29 mouse cellular contexts compared by ENCODE assay signal in genomic region chr1:180161160-180161559, GRCm38 (mm10). TPM values are rescaled to one million over a fixed set of nuclear protein-coding genes. Genes with fewer than 3 reads are reported as not detected.
DNase-seq lines count a peak whose midpoint lies in the region; ATAC-seq and TF ChIP-seq lines count a peak whose summit lies in the region.
"Had no signal": no experiment of that assay in that cellular context is flagged by ENCODE, and none has a peak within 500 bp of the region (broad histone marks: within the 10 kb centered on the region; RNA-seq: fewer than 3 reads in every experiment).

No protein-coding gene starts in this region.

- 74% methylated on average over 3 of the region's 3 CpGs for WGBS in forebrain, postnatal 0 days
- WGBS in forebrain, embryonic 14.5 days: 77% methylated on average over 3 of the region's 3 CpGs
- WGBS in midbrain, embryonic 11.5 days: 83% methylated on average over 3 of the region's 3 CpGs
- 72% methylated on average over 3 of the region's 3 CpGs for WGBS in midbrain, embryonic 16.5 days

- peaks cover 47% of the 10 kb centered on the region for H3K36me3 ChIP-seq in forebrain, postnatal 0 days (ENCODE audit: insufficient read depth)
- peaks cover 23% of the 10 kb centered on the region for H3K36me3 ChIP-seq in forebrain, embryonic 14.5 days (ENCODE audit: control insufficient read depth, insufficient read depth, low read length)
- H3K36me3 ChIP-seq in midbrain, embryonic 11.5 days (ENCODE audit: control insufficient read depth, insufficient read depth, low read length): 0 out of 2 replicates have a peak, but pooled peaks cover 3% of the 10 kb centered on the region
- peaks cover 28% of the 10 kb centered on the region; the same call in 1 of the 2 replicates for H3K36me3 ChIP-seq in midbrain, embryonic 16.5 days (ENCODE audit: control insufficient read depth, insufficient read depth, low read length)

- DNase-seq in forebrain, postnatal 0 days: peak; percentile 15
- DNase-seq in forebrain, embryonic 14.5 days (ENCODE audit: low spot score): no peak
- peak; percentile 51 for DNase-seq in midbrain, embryonic 11.5 days (ENCODE audit: low spot score, missing footprints)
- peak; percentile 69 for DNase-seq in cerebellum, adult 9-11 months
- peak; percentile 43 to 46 for DNase-seq in cerebellum, postnatal 36 days
- DNase-seq in retina, postnatal 1 day: no peak
- DNase-seq: adrenal gland, adult 2 months; adrenal gland, postnatal 36 days; B cell, adult 2 months; embryo, embryonic 11 days; gastrocnemius, postnatal 36 days; heart, adult 2 months; kidney, adult 9 months; kidney, postnatal 10 days; layer of hippocampus, adult 9-11 months; right cerebral cortex, postnatal 25 days; thymus, postnatal 14 days had no signal

- no peaks in the 10 kb centered on the region for H3K4me1 ChIP-seq in forebrain, postnatal 0 days (ENCODE audit: insufficient read depth)
- no peaks in the 10 kb centered on the region for H3K4me1 ChIP-seq in forebrain, embryonic 14.5 days (ENCODE audit: control insufficient read depth, insufficient read depth, low read length)
- H3K4me1 ChIP-seq in midbrain, embryonic 11.5 days (ENCODE audit: control insufficient read depth, insufficient read depth, low read length): no peaks in the 10 kb centered on the region
- no peaks in the 10 kb centered on the region for H3K4me1 ChIP-seq in midbrain, embryonic 16.5 days (ENCODE audit: control insufficient read depth, insufficient read depth, low read length)
- H3K4me1 ChIP-seq: embryonic facial prominence, embryonic 12.5 days; forebrain, embryonic 10.5 days; heart, embryonic 13.5 days; limb, embryonic 13.5 days; lung, embryonic 15.5 days; midbrain, embryonic 12.5 days; neural tube, embryonic 15.5 days; stomach, embryonic 15.5 days had no signal

- H3K27ac ChIP-seq in forebrain, postnatal 0 days (ENCODE audit: low read depth, low read length): no peak overlapping the region
- no peak overlapping the region for H3K27ac ChIP-seq in forebrain, embryonic 14.5 days (ENCODE audit: low read depth, low read length)
- no peak overlapping the region for H3K27ac ChIP-seq in midbrain, embryonic 11.5 days (ENCODE audit: low read depth, low read length)
- no peak overlapping the region for H3K27ac ChIP-seq in midbrain, embryonic 16.5 days (ENCODE audit: low read length)
- H3K27ac ChIP-seq: embryonic facial prominence, embryonic 12.5 days; forebrain, embryonic 10.5 days; heart, adult 2 months; heart, embryonic 13.5 days; limb, embryonic 13.5 days; lung, embryonic 15.5 days; midbrain, embryonic 12.5 days; neural tube, embryonic 15.5 days; stomach, embryonic 15.5 days had no signal

- no peak for TF ChIP-seq CTCF in forebrain, postnatal 0 days (IDR thresholded peaks at IDR 0.05; ENCODE audit: low read depth)

- no peak overlapping the region for H3K4me2 ChIP-seq in forebrain, postnatal 0 days (ENCODE audit: low read depth)
- no peak overlapping the region for H3K4me2 ChIP-seq in forebrain, embryonic 14.5 days (ENCODE audit: low read length)
- no peak overlapping the region for H3K4me2 ChIP-seq in midbrain, embryonic 11.5 days
- H3K4me2 ChIP-seq in midbrain, embryonic 16.5 days (ENCODE audit: low read length): no peak overlapping the region
- H3K4me2 ChIP-seq: embryonic facial prominence, embryonic 12.5 days; heart, embryonic 13.5 days; limb, embryonic 13.5 days; liver, embryonic 11.5 days; lung, embryonic 15.5 days; midbrain, embryonic 12.5 days; neural tube, embryonic 15.5 days; stomach, embryonic 15.5 days had no signal

- peak; percentile 56; the same call in 1 of the 2 replicates for ATAC-seq in forebrain, postnatal 0 days
- no peak for ATAC-seq in forebrain, embryonic 14.5 days
- ATAC-seq in midbrain, embryonic 11.5 days (ENCODE audit: low FRiP score): no peak
- no peak for ATAC-seq in midbrain, embryonic 16.5 days
- no peak for ATAC-seq in erythroid progenitor cell, adult 5-6 weeks (replicated peaks; ENCODE audit: low FRiP score, poor library complexity, severe bottlenecking)
- ATAC-seq: intestine, postnatal 0 days had no signal

- H3K9me3 ChIP-seq in forebrain, postnatal 0 days (ENCODE audit: low read length): no peaks in the 10 kb centered on the region
- H3K9me3 ChIP-seq in forebrain, embryonic 14.5 days (replicated peaks; ENCODE audit: control insufficient read depth, low read length): no peaks in the 10 kb centered on the region
- H3K9me3 ChIP-seq in midbrain, embryonic 11.5 days (ENCODE audit: control insufficient read depth, low read length): no peaks in the 10 kb centered on the region
- no peaks in the 10 kb centered on the region for H3K9me3 ChIP-seq in midbrain, embryonic 16.5 days (replicated peaks; ENCODE audit: control insufficient read depth, low read length, poor library complexity, severe bottlenecking)
- H3K9me3 ChIP-seq: embryonic facial prominence, embryonic 12.5 days; forebrain, embryonic 10.5 days; heart, embryonic 13.5 days; limb, embryonic 13.5 days; lung, embryonic 15.5 days; midbrain, embryonic 12.5 days; neural tube, embryonic 15.5 days; stomach, embryonic 15.5 days had no signal

- H3K9ac ChIP-seq in forebrain, postnatal 0 days: no peak overlapping the region
- H3K9ac ChIP-seq in forebrain, embryonic 14.5 days (ENCODE audit: low read length): no peak overlapping the region
- no peak overlapping the region for H3K9ac ChIP-seq in midbrain, embryonic 11.5 days (ENCODE audit: low read length)
- H3K9ac ChIP-seq in midbrain, embryonic 16.5 days (ENCODE audit: low read depth, low read length): no peak overlapping the region
- H3K9ac ChIP-seq: embryonic facial prominence, embryonic 12.5 days; heart, embryonic 13.5 days; limb, embryonic 13.5 days; lung, embryonic 15.5 days; midbrain, embryonic 12.5 days; neural tube, embryonic 15.5 days; stomach, embryonic 15.5 days had no signal

- H3K4me3 ChIP-seq in forebrain, postnatal 0 days (ENCODE audit: low read depth, low read length): no peak overlapping the region
- H3K4me3 ChIP-seq in forebrain, embryonic 14.5 days (ENCODE audit: low read depth, low read length): no peak overlapping the region
- no peak overlapping the region for H3K4me3 ChIP-seq in midbrain, embryonic 11.5 days (ENCODE audit: low read depth, low read length)
- H3K4me3 ChIP-seq in midbrain, embryonic 16.5 days (ENCODE audit: low read depth, low read length): no peak overlapping the region
- H3K4me3 ChIP-seq: embryonic facial prominence, embryonic 12.5 days; forebrain, embryonic 10.5 days; heart, adult 2 months; heart, embryonic 13.5 days; limb, embryonic 13.5 days; lung, embryonic 15.5 days; midbrain, embryonic 12.5 days; neural tube, embryonic 15.5 days; stomach, embryonic 15.5 days had no signal

- no peaks in the 10 kb centered on the region for H3K27me3 ChIP-seq in forebrain, postnatal 0 days (ENCODE audit: insufficient read depth, low read length)
- H3K27me3 ChIP-seq in forebrain, embryonic 14.5 days (replicated peaks; ENCODE audit: control insufficient read depth, insufficient read depth, low read length): no peaks in the 10 kb centered on the region
- H3K27me3 ChIP-seq in midbrain, embryonic 11.5 days (ENCODE audit: control insufficient read depth, insufficient read depth, low read length): no peaks in the 10 kb centered on the region
- no peaks in the 10 kb centered on the region for H3K27me3 ChIP-seq in midbrain, embryonic 16.5 days (ENCODE audit: control insufficient read depth, insufficient read depth, low read depth, low read length)
- H3K27me3 ChIP-seq: embryonic facial prominence, embryonic 12.5 days; heart, embryonic 13.5 days; limb, embryonic 13.5 days; lung, embryonic 15.5 days; midbrain, embryonic 12.5 days; neural tube, embryonic 15.5 days; stomach, embryonic 15.5 days had no signal

RNA-seq across cellular contexts. Expression of gene Coq8a, which starts 38.2 kb away (rescaled TPM):
- 1.8 and 3.2 TPM in 2 replicates for total RNA-seq in forebrain, postnatal 0 days (2014; rRNA removed)
- polyA plus RNA-seq in forebrain, postnatal 0 days (2015; fragmentation: Nextera tagmentation; extraction: Ambion mirVana): 7.1 and 7.3 TPM in 2 replicates
- 2.0 and 3.7 TPM in 2 replicates for polyA plus RNA-seq in forebrain, embryonic 14.5 days (2014; fragmentation: Nextera tagmentation; extraction: Ambion mirVana)
- 0.93 and 1.8 TPM in 2 replicates for polyA plus RNA-seq in midbrain, embryonic 11.5 days (2014; fragmentation: Nextera tagmentation; extraction: Ambion mirVana)
- polyA plus RNA-seq in midbrain, embryonic 16.5 days (2015; fragmentation: Nextera tagmentation; extraction: Ambion mirVana): 2.7 and 3.2 TPM in 2 replicates
- total RNA-seq in erythroid progenitor cell, adult 5-6 weeks (2015; ENCODE audit: low replicate concordance): 1.7 TPM in 1 of 2 replicates, not detected in the other
- 0.90 TPM in 1 of 2 replicates, not detected in the other for total RNA-seq in erythroid progenitor cell, adult 5-6 weeks (2017; ENCODE audit: low replicate concordance)

Comparison
In these comparisons a context has a peak if more than half of its experiments do, and no peak if none do; other contexts are left out.
1. DNase-seq: peak in forebrain, postnatal 0 days (single experiment), midbrain, embryonic 11.5 days (single experiment), cerebellum, adult 9-11 months (single experiment) and cerebellum, postnatal 36 days (2 of 2); none in forebrain, embryonic 14.5 days (single experiment) and retina, postnatal 1 day (single experiment).